Mouse (Mus musculus) small intestine, adult 2 months (tissue): ENCODE data around the gene Zfp414.

Experiments used
- CTCF ChIP-seq: fragments of 200-500 bp; IDR thresholded peaks from 2 replicates; pipeline ENCODE4 v1.5.1; 2012; ENCODE audit warnings: low read depth, mild to moderate bottlenecking, control low read depth, inconsistent platforms, low read length, moderate library complexity, mixed read lengths; ENCODE audit not compliant: insufficient replicate concordance, insufficient read length; ENCODE audit errors: extremely low read depth
- POLR2A ChIP-seq: fragments of 200-500 bp; IDR thresholded peaks from 2 replicates; pipeline ENCODE4 v1.6.1; 2012; ENCODE audit warnings: low read depth, mild to moderate bottlenecking, control low read depth, inconsistent platforms, low read length, moderate library complexity

- TF ChIP-seq CTCF (no peak), POLR2A (no peak)
Observed at GRCm38 (mm10) chr17:33631796-33632195, 2.9 kb downstream of the Zfp414 start.
